Mouse (Mus musculus): ENCODE results near the gene Fancd2. TPM values are rescaled to one million over a fixed set of nuclear protein-coding genes. Genes with fewer than 3 reads are reported as not detected.

Gene Fancd2
- polyA plus RNA-seq, 1 experiment from 2014 or later: 14.6 TPM

DNA sequence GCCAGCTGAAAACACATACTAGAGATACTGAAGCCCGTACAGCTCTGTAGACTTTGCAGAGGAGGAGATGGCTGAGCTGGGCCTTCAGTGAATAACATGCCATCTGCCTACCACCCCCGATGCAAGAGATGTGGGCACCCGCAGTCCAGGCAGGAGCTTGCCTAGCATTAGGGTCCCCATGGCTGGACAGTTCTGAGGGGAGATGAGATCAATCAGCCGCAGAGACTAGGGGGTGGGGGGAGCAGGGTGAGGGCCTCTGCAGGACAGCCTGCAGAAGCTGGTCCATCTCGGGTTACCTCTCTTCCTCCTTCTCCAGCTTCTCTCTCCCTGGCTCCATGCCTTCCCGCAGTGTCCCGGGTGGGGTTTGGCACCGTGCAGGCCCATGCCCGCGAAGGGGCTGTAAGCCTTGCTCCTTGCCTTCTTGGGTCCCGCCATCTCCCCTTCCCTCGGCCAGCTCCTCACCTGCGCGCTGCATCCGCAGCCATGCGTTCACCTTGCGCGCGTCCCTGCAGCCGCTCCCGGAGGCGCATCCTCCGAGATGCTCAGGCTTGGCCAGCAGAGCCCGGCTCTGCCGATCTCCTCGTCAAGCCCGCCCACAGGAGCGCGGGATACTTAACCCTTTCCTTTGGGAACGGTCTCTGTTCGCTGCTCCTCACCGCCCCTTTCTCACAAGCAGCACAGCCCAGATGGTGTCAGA lies 29.9 kb upstream of the Fancd2 start, which contains the start of gene Prrt3:
Gene Prrt3 (minus strand): TSS at position 544 of the 697 bp plus-strand sequence.
- Histone ChIP-seq H3K4me2 (peak within 1 kb of the TSS; percentile 51), H3K36me3 (no peaks in the 10 kb centered on the region), H3K9me3 (no peaks in the 10 kb centered on the region), H3K27ac (no peak within 1 kb of the TSS), H3K4me3 (peak within 1 kb of the TSS; percentile 25), H3K4me1 (peaks cover 4% of the 10 kb centered on the region; the same call in 1 of the 2 replicates), H3K9ac (no peak within 1 kb of the TSS), H3K27me3 (peaks cover 53% of the 10 kb centered on the region)
- no peak; the same call in 1 of the 2 replicates for ATAC-seq (ENCODE audit: borderline replicate concordance, extremely low read depth, low FRiP score, low TSS enrichment)
- WGBS: 4% methylated on average over 31 of the region's 32 CpGs

GRCm38 (mm10) chr6:113502801-113503200 lies 28.7 kb upstream of the Fancd2 start:
- H3K36me3 ChIP-seq: no peaks in the 10 kb centered on the region
- no peaks in the 10 kb centered on the region for H3K9me3 ChIP-seq
- peaks cover 41% of the 10 kb centered on the region for H3K27me3 ChIP-seq
- H3K4me2 ChIP-seq: no peak overlapping the region
- no peak for ATAC-seq (ENCODE audit: borderline replicate concordance, extremely low read depth, low FRiP score, low TSS enrichment)
- 89% methylated on average over 2 of the region's 2 CpGs for WGBS
- H3K27ac ChIP-seq: no peak overlapping the region
- H3K4me1 ChIP-seq: peaks cover 4% of the 10 kb centered on the region; the same call in 1 of the 2 replicates
- H3K4me3 ChIP-seq: no peak overlapping the region
- no peak overlapping the region for H3K9ac ChIP-seq

- Histone ChIP-seq H3K27me3 (peaks cover 24% of the 10 kb centered on the region), H3K4me1 (peaks cover 4% of the 10 kb centered on the region; the same call in 1 of the 2 replicates), H3K4me3 (no peak overlapping the region), H3K27ac (no peak overlapping the region), H3K4me2 (no peak overlapping the region), H3K36me3 (no peaks in the 10 kb centered on the region), H3K9me3 (no peaks in the 10 kb centered on the region), H3K9ac (no peak overlapping the region)
- WGBS: 75% methylated on average over 1 of the region's 1 CpGs
- no peak for ATAC-seq (ENCODE audit: borderline replicate concordance, extremely low read depth, low FRiP score, low TSS enrichment)
Observed at GRCm38 (mm10) chr6:113505689-113506088, 25.8 kb upstream of the Fancd2 start.

DNA sequence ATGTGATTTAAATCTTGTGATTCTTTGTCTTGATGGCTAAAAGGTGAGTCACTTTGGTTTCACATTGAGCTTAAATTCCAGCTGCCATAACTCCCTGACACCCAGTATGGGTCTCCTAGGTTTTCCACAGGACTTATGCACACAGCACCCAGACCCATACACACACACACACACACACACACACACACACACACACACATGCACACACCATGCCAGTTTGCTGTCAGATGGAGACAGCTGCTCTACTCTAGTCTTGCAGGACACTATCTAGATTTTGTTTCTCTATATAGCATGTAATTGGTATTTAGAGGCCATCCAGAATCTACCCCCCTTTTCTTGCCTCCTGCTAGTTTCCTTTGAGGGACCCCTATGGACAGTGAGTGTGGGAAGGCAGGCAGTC lies 24.4 kb upstream of the Fancd2 start:
- H3K4me3 ChIP-seq: no peak overlapping the region
- ATAC-seq (ENCODE audit: borderline replicate concordance, extremely low read depth, low FRiP score, low TSS enrichment): no peak
- peaks cover 10% of the 10 kb centered on the region; the same call in 1 of the 2 replicates for H3K27me3 ChIP-seq
- H3K36me3 ChIP-seq: no peaks in the 10 kb centered on the region
- no peaks in the 10 kb centered on the region for H3K4me1 ChIP-seq
- H3K9me3 ChIP-seq: no peaks in the 10 kb centered on the region
- no peak overlapping the region for H3K27ac ChIP-seq
- no peak overlapping the region for H3K4me2 ChIP-seq
- H3K9ac ChIP-seq: no peak overlapping the region

GRCm38 (mm10) chr6:113508272-113508946 lies 23.1 kb upstream of the Fancd2 start:
- WGBS: 50% methylated on average over 7 of the region's 7 CpGs
- Histone ChIP-seq H3K4me1 (no peaks in the 10 kb centered on the region), H3K27ac (no peak overlapping the region), H3K4me2 (no peak overlapping the region), H3K4me3 (no peak overlapping the region), H3K27me3 (no peaks in the 10 kb centered on the region), H3K9ac (no peak overlapping the region), H3K9me3 (no peaks in the 10 kb centered on the region), H3K36me3 (peaks cover 3% of the 10 kb centered on the region; the same call in 1 of the 2 replicates)
- ATAC-seq (ENCODE audit: borderline replicate concordance, extremely low read depth, low FRiP score, low TSS enrichment): no peak

GRCm38 (mm10) chr6:113508947-113509280 lies 22.6 kb upstream of the Fancd2 start:
- H3K27ac ChIP-seq: no peak overlapping the region
- no peak overlapping the region for H3K4me3 ChIP-seq
- H3K4me1 ChIP-seq: no peaks in the 10 kb centered on the region
- peaks cover 8% of the 10 kb centered on the region for H3K36me3 ChIP-seq
- ATAC-seq (ENCODE audit: borderline replicate concordance, extremely low read depth, low FRiP score, low TSS enrichment): no peak
- no peak overlapping the region for H3K9ac ChIP-seq
- H3K9me3 ChIP-seq: no peaks in the 10 kb centered on the region
- no peaks in the 10 kb centered on the region for H3K27me3 ChIP-seq
- 42% methylated on average over 5 of the region's 5 CpGs for WGBS
- no peak overlapping the region for H3K4me2 ChIP-seq

- no peak for ATAC-seq (ENCODE audit: borderline replicate concordance, extremely low read depth, low FRiP score, low TSS enrichment)
- H3K27ac ChIP-seq: no peak overlapping the region
- no peaks in the 10 kb centered on the region for H3K4me1 ChIP-seq
- H3K9me3 ChIP-seq: no peaks in the 10 kb centered on the region
- no peak overlapping the region for H3K9ac ChIP-seq
- peaks cover 56% of the 10 kb centered on the region for H3K36me3 ChIP-seq
- no peak overlapping the region for H3K4me2 ChIP-seq
- WGBS: 93% methylated on average over 6 of the region's 6 CpGs
- H3K27me3 ChIP-seq: no peaks in the 10 kb centered on the region
- no peak overlapping the region for H3K4me3 ChIP-seq
Observed at GRCm38 (mm10) chr6:113513944-113514343, 17.5 kb upstream of the Fancd2 start.

DNA sequence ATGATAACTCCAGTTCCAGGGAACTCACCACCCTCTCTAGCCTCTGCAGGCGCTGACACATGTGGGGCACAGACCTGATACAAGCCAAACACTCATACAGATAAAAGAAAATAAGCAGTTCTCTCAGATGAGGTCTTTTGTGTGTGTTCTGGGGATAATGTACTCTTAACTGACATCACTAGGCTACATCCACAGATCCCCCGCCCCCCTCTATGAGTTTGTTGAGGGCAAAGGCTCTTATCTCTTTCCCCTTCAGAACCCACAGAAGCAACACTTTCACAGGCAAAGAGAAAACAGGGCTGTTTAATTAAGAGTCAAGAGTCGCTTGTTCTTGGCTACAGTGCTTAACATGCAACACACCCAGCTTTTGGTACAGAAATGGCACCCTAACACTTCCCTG lies 16.9 kb upstream of the Fancd2 start:
- H3K9ac ChIP-seq: no peak overlapping the region
- H3K27ac ChIP-seq: no peak overlapping the region
- peaks cover 63% of the 10 kb centered on the region for H3K36me3 ChIP-seq
- no peaks in the 10 kb centered on the region for H3K4me1 ChIP-seq
- no peak overlapping the region for H3K4me2 ChIP-seq
- no peaks in the 10 kb centered on the region for H3K27me3 ChIP-seq
- ATAC-seq (ENCODE audit: borderline replicate concordance, extremely low read depth, low FRiP score, low TSS enrichment): no peak
- H3K9me3 ChIP-seq: no peaks in the 10 kb centered on the region
- no peak overlapping the region for H3K4me3 ChIP-seq
- WGBS: 96% methylated on average over 3 of the region's 3 CpGs

GRCm38 (mm10) chr6:113517434-113518080 lies 13.9 kb upstream of the Fancd2 start:
- WGBS: 86% methylated on average over 8 of the region's 8 CpGs
- no peak overlapping the region for H3K4me3 ChIP-seq
- H3K4me1 ChIP-seq: no peaks in the 10 kb centered on the region
- no peaks in the 10 kb centered on the region for H3K27me3 ChIP-seq
- H3K9me3 ChIP-seq: no peaks in the 10 kb centered on the region
- ATAC-seq (ENCODE audit: borderline replicate concordance, extremely low read depth, low FRiP score, low TSS enrichment): no peak
- no peak overlapping the region for H3K4me2 ChIP-seq
- H3K9ac ChIP-seq: no peak overlapping the region
- peaks cover 88% of the 10 kb centered on the region for H3K36me3 ChIP-seq
- no peak overlapping the region for H3K27ac ChIP-seq

GRCm38 (mm10) chr6:113522310-113522709 lies 9.2 kb upstream of the Fancd2 start:
- Histone ChIP-seq H3K27me3 (no peaks in the 10 kb centered on the region), H3K9ac (no peak overlapping the region), H3K4me3 (no peak overlapping the region), H3K4me2 (no peak overlapping the region), H3K9me3 (no peaks in the 10 kb centered on the region), H3K36me3 (peaks cover 55% of the 10 kb centered on the region), H3K27ac (no peak overlapping the region), H3K4me1 (no peaks in the 10 kb centered on the region)
- ATAC-seq (ENCODE audit: borderline replicate concordance, extremely low read depth, low FRiP score, low TSS enrichment): no peak
- 63% methylated on average over 1 of the region's 1 CpGs for WGBS

GRCm38 (mm10) chr6:113523420-113523819 lies 8.1 kb upstream of the Fancd2 start:
- peaks cover 44% of the 10 kb centered on the region for H3K36me3 ChIP-seq
- no peak for ATAC-seq (ENCODE audit: borderline replicate concordance, extremely low read depth, low FRiP score, low TSS enrichment)
- WGBS: 82% methylated on average over 8 of the region's 8 CpGs

DNA sequence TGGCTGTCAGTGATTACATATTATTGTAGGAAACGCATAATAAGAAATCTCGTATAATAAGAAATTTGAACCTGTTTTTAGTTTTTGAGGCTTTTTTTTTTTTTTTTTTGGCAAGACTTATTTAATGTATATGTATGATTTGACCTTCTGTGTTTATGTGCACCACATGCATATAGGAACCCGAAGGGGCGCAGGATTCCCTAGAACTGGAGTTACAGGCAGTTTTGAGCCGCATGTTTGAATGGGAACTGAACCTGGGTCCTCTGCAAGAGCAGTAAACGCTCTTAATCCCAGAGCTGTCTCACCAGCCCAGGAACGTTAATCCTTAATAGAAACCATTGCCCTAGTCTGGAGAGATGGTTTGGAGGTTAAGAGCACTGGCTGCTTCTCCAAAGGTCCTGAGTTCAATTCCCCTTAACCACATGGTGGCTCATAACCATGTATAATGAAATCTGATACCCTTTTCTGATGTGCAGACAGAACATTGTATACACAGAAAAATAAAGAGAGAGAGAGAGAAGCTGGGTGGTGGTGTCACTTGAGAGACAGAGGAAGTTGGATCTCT lies 440 bp downstream of the Fancd2 start:
- H3K9ac ChIP-seq: peak overlapping the region; percentile 79
- no peak overlapping the region for H3K27ac ChIP-seq
- H3K27me3 ChIP-seq: no peaks in the 10 kb centered on the region
- H3K36me3 ChIP-seq: peaks cover 5% of the 10 kb centered on the region
- H3K4me3 ChIP-seq: peak overlapping the region; percentile 87
- no peak for ATAC-seq (ENCODE audit: borderline replicate concordance, extremely low read depth, low FRiP score, low TSS enrichment)
- H3K4me1 ChIP-seq: peaks cover 18% of the 10 kb centered on the region
- peak overlapping the region; percentile 69 for H3K4me2 ChIP-seq
- H3K9me3 ChIP-seq: no peaks in the 10 kb centered on the region
- 4% methylated on average over 7 of the region's 7 CpGs for WGBS

More at GRCm38 (mm10) chr6:113523420-113523819, 8.1 kb upstream of the Fancd2 start:
- no peaks in the 10 kb centered on the region for H3K4me1 ChIP-seq
- H3K9me3 ChIP-seq: no peaks in the 10 kb centered on the region
- no peak overlapping the region for H3K27ac ChIP-seq
- H3K4me3 ChIP-seq: no peak overlapping the region
- H3K4me2 ChIP-seq: no peak overlapping the region
- H3K9ac ChIP-seq: no peak overlapping the region
- H3K27me3 ChIP-seq: no peaks in the 10 kb centered on the region

Data from lung, embryonic 15.5 days (tissue).